Mouse (Mus musculus) frontal cortex, postnatal 36 days (tissue): ENCODE data around the gene Syt1.
A peak's percentile ranks its signal among the peaks of the same experiment; 100 is the strongest.

Experiments
- DNase-seq, 2 experiments: peaks; one replicate each; pipeline ENCODE4 v3.0.0; 2022; ENCODE audit warnings: low spot score in 2 of 2

Gene Syt1

DNA sequence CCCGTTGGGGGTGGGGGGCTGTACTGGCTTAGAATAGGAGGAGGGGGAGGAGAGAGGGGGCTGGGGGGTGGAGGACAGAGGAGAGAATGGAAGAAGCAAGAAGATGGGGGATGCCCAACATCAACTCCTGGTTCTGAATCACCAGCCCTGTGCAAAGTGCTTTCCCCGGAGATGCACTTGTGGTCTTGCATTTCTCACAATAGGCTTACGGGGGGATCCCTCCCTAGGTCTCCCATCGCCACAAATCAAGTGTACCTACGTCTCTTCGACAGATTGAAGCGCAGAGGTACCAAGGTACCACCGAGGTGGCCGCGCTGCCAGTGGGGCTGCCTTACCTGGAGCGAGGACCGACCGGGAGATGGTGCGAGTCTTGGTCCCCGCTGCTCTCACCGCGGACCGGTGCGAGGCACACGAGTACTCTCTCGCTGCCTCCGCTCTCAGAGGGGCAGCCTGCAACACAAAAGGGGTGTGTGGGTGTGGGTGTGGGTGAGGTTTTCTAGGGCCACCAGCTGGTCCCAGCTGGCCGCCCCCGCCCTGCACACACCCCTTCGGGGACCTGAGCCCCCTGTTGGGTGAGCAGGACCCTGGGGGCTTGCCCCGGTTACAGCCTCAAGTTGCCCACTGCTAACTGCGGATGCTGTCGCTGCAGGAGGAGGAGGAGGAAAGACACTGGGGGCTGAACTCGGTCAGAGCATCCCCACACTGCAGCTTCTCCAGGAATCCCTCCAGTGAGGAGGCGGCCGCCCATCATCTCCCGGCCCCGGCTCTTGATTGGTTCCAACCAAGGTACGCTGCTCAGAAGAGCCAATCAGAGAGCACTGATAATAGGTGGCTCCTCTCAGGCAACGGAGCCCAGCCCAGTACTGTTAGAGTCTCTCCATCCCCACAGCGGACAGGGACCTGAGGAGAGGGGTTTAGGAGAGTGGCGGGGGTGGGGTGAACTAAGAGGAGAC lies at the start of gene Syt1:
Syt1 (minus strand) TSS at position 742 of the 953 bp plus-strand sequence.
- peak; percentile 92 to 94 for DNase-seq

DNA sequence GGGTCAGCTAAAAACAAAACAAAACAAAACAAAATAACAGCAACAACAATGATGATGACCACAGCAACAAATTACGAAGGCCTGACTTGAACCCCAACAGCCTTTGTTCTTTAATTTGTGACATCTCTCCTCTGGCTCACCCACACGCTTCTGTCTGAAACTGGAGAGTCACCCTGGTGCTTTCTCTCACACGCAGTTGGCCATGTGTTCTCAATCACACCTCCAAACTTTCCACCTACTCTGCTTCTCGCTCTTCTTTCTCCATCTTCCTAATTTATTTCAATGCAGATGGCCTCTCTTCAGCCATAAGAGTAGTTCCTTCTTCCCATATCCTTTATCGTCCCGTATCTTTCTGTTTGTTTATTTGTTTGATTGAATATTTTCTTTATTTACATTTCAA lies 45.7 kb upstream of the Syt1 start:
- DNase-seq, result peak; percentile 12 to 67

DNA sequence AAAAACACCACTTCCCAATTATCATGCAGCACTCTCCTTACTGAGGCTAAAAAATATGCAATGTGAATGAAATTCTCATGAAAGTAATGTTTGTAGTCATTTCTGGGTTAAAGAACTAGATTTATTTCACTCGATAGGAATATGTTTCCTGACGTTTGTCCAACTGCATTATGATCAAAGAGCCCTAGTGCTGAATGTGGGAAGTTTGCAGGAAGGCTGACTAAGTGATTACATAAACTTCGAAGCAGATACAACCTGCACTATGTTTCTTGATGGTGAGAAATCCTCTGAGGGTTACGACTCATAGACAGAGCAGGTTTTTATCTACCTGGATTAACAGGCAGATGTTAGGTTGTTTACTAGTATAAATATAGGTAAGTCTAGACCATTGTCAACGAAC lies 36.8 kb upstream of the Syt1 start:
- DNase-seq, result peak in 1 of 2 experiments; percentile 24

DNA sequence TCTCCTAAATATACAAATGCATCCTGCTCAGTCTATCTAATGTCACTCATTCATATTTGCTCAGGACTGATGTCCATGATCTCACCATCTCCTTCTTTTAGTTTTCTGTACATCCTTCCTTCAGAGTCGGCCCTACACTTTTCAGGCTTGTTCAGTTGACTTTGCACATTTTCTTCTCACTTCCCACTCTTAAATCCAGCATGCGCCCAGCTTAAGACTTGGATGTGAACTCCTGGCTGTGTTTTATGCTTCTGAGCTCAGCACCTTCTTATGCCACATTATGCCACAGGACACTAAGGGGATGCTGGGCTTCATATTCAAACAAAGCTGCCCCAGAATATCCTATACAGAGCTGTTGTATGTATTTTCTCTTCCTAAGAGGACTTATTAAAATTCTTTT lies 36.2 kb upstream of the Syt1 start:
- DNase-seq, result peak in 1 of 2 experiments; percentile 24

DNA sequence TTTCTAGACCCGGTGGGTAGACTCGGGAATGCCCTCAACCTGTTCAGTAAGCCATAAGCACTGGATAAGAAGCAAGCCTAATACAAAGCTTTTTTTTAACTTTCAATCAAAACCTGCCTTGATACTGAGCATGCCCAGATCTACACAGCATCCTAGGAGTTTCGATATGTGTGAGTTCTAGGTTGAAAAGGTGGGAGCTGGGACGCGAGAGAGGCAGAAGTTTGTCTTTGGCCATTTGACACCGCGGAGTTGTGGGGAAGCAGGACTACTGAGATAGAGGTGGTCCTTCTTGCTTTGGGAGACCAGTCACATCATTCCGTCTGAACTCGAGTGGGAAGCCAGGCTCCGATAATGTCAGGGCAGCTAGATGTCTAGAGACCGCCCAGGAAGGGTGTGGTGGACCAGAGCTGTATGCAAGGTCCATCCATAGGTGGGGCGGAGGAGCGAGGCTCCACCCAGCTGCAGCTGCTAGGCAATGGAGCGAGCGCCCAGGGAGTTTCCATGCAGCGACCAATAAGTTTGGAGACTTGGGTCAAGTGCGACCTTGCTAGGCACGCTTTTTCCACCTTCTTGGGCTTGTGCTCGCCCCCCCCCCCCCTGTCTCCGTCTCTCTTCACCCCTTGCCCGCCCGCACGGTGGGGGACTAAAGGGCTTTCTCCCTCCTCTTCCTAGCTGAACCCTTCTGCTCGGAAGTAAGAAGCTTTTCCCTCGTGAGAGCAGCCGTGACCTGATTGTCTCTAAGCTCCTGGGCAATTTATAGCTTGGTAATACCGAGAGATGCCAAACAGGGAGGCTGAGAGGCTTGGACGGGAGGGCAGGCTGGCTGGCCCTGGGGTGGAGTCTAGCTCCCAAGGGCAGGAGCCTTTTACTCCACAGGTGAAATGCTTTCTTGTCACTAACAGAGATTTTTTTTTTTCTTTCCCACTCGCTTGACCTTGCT lies 714 bp upstream of the Syt1 start:
- peak; percentile 66 to 76 for DNase-seq

DNA sequence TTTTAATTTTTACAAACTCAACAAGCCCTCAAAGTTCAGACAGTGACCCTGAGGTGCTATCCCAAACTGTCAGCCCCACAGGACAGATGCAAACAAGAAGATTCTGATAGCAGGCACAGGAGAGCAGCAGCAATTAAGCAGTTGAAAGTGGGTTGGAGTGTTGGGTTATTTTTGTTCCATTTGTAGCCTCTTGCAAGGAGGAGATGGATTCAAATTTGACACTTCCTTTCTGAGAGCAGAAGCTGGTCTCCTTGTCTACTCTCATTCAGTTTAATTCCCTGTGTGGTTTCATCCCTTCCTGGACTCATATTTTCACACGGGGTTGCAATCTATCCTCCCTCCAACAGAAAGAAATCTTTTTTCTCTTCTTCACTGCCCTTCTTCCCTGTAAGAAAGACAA lies 951 bp downstream of the Syt1 start:
- DNase-seq, result no peak

DNA sequence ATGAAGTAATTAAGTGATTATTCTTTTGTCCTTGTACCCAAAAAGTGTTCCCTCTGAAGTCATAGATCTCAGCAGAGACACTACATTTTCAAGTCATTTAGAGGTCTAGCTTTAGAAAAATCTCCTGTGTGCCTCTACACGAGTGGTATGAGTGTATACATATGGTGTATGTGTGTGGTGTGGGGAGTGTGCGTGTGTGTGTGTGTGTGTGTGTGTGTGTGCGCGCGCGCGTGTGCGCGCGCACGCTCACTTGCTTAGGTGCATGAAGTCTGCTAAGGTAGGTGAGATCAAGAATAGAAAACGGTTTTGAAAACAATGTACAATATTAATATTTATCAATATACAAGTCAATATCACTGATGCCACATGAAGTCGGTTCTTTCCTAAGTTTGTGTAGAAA lies 2.3 kb downstream of the Syt1 start:
- DNase-seq, result no peak

DNA sequence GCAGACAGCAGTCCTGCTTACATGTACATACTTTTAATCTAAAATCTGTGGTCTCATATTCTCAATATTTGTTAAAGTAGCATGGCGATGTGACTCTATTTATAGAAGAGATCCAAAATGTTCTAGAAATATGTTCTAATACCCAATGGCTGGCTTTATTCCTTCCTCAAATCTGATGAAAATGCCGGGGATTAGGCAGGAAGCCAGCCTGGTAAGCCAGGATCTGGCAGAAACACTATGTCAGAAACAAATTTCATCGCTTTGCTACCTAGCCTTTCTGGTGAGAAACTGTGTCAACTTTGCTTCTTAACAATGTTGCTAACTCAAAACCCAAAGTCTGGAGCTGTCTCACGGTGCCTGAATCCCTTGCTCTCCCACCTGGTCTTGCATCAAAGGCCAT lies 7.3 kb downstream of the Syt1 start:
- no peak for DNase-seq

DNA sequence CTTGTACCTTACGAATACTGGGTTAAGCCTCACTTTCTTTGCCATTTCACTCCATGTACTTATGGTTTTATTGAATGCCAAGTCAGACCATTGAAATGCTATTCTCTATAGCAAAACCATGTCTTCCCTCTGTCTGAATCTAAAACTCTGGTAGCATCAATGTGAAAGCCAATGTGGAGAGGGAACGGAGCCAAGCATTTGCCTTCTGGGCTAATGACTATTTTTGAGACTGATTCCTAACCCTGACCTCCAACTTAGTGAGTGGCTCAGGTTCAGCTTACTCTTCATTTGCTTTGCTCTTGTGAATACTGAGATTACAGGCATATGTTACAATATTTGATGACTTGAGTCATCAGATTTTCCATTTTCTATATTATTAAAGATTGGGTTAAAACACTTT lies 23.5 kb downstream of the Syt1 start:
- DNase-seq, result no peak

DNA sequence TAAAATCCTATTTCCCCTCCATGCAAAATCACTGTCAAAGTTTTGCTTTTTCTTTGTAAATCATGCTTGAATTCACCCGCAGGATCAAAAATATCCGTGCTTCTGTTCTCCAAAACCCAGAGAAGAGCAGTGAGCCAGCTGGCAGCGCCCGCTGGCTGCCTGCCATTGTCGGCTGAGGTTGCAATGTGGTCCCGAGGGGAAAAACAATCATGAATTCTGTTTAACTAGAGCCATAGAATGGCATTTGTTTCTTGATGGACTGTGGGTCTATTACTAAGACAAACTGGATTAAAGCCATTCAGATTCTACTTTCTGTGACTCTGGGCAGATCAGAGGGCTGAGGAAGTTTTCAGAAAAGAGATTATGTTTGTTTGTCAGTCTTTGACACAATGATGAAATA lies 31.1 kb downstream of the Syt1 start:
- DNase-seq, result peak; percentile 73 to 84

DNA sequence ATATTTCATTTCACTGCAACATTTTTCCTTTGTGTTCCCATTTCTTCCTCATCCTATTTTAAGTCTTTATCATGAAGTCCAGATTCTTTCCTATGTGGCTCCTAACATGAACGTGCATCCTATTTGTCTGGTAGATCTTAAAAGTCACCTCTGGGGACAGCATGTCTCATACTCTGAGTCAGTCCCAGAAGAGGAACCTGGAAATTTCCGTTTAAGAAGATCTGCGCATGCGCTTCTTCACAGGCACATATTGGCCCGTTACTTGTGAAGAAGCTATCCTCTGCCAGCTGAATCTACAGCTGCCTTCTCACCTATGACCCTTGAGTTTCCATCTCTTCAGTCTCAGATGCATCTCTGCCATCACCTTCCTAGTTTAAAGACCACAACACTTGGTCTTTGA lies 55.8 kb downstream of the Syt1 start:
- no peak for DNase-seq

DNA sequence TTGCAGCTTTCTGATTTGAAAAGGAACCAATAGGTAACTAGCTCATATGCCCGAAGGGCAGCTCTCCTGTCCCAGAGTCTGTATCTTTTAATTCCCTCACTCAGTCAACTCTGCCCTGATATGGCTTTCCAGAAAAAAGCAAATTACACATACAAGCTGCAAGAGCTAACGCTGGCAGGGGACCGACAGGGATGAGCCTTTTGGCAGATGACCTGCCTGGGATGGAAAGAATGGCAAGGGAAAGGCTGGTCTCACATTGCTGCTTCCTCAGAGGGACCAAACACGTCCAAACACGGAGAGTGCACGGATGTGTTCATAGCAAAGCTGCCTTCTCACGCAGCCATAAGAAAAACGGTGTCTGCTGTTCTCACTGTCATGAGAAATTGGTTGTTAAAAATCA lies 58.6 kb downstream of the Syt1 start:
- DNase-seq, result no peak

DNA sequence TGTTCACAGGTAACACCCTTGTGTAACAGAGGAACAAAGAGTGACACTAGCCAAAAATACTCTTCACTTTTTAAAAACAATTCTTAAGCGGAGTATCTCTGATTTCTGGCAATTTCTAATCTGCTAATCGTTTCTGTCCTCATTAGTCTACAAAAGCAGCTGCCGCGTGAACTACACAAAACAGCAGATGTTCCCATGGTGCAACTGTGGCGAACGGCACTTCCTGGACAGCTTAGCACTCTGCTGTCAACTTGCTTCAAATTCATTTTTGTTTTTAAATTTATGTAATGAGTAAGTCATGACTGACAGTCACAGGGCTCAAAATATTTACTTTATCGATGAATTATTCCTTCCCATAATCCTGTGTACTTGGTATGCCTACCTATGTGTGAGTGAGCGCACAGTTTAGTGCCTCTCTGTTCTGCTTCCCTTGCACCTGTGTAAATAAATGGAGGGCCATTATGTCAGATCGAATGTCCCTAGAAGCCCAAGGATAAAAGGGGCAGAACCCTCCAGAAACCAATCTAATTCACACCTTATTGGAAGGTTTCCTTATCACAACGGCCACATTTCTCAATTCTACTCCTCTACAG lies 73.8 kb downstream of the Syt1 start:
- DNase-seq, result no peak

DNA sequence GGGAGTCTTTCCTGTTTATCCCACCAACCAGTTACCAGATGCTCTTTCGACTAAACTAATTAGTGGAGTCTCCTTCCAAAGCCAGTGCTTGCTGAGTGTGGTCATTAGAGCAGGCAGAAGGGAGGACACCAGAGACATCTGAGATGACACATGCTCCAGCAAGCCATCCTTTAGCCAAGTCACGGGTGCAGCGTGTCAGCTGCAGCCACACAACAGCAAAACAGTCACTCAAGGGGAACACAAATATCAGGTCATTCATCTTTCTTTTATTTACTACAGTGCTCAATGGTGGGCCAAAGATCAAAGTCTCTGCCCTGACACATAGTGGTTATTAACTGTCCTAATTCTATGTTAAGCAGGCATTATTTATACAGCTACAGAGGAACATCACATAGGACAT lies 80.5 kb downstream of the Syt1 start:
- no peak for DNase-seq

DNA sequence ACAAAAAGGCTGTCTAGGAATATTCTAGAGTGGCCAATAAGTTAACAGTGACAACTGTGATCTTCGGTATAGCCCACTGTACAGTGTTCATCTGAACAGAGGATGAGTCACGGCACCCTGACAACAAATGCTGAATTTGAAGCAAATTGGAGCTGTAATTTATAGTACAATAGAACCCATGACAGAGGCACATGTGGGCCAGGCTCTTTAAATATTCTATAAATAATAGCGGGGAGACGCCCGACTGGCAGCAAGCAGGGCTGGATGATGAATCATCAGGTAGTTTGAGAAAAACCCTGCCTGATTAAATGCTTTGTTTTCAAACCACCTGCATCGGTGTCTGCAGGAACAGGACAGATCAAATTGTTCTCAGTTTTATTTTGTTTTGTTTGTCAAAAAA lies 81.1 kb downstream of the Syt1 start:
- DNase-seq, result peak in 1 of 2 experiments; percentile 37

DNA sequence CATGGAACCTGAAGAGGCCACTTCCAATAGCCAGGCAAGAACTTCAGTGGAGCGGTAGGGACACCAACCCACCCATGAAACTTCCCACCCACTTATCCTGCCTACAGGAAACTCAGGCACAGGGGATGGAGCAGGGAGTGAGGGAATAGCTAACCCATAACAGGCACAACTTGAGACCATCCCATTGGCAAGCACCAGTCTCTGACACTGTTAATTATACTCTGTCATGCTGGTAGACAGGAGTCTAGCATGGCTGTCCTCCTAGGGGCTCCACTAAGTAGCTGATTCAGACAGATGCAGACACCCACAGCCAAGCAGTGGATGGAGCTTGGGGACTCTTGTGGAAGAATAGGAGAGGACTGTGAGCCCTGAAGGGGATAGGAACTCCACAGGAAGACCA lies 105.5 kb downstream of the Syt1 start:
- DNase-seq, result no peak

DNA sequence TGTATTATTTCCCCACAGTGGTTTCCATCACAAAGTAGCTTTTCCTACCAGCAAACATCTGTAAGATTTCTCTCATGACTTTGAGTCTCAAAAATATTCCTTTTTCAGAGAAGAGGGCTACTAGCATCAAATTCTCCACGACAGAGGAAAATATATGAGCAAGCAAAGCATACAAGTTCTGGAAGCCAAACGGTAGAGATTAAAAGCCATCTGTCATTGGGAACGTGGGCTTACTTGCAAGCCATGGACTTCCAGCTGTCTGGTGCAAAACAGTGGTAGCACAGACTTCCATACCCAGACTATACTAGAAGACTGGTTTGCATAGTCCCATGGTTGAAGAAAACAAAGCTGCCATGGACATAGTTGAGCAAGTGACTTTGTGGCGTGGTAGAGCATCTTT lies 106.4 kb downstream of the Syt1 start:
- no peak for DNase-seq

DNA sequence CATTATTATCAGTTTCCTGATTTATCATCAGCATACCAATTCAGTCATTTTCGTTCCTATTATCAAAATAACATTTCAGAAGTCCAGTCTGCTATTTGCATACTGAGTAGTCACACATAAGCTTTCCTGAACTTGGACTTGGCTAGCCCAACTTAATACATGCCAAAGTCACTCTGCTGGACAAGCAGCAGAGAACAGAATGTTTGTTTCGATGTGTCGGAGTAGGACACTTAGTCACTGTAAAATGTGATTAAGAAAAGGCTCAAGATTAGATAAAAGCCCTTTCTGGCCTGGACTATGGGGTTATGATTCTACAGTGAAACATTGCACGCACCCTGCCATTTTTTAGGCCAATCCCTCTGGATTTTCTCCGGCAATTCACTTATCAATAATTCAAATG lies 114.3 kb downstream of the Syt1 start:
- DNase-seq, result no peak

DNA sequence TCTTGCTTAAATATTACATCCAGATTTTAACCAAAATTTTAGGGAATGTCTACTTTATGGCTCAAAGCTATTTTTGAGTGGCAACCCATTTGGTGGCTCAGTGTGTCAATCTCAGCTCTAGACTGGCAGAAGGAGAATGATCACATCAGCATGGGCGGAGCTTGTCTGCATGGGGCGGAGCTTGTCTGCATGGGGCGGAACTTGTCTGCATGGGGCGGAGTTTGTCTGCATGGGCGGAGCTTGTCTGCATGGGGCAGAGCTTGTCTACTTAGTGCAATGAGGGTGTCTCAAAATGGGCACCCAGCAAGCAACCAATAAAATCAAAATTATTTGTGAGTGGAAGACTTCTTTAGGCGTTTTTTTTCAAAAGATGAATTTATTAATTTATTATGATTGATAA lies 117.5 kb downstream of the Syt1 start:
- no peak for DNase-seq

DNA sequence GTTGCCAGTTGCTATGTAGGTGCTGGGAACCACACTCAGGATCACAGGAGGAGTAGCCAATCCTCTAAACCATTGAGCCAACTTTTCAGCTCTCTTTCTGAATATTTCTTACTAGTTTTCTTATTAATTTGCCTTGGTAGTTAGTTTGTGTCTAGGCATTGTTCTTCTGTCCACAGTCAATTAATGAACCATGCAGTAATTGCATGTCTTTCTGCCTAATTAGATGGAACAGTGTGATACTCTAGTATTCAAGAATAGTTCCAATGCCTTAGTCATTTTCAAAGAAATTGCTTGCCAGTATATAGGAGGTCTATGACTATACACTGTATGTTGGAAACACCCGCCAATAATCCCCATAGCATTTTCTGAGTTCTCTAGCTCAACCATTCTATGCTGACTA lies 118.3 kb downstream of the Syt1 start:
- no peak for DNase-seq

DNA sequence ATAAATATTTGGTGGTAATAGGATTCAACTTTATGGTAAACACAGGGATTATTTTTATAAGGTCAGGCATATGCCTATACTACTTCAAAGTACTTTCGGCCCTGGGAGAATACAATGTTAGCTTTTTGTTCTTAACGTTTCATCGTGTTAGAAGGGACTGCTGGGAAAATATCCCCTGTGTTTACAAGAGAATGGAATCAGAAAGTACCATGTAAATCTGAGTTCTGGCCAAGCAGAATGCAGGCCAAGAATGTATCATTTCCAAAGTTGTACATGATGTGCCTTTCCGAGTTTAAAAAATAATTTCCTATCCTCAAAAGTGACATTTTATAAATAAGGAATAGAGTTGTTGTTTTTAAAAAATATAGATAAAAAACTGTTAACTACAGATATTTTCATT lies 121.7 kb downstream of the Syt1 start:
- DNase-seq, result no peak

DNA sequence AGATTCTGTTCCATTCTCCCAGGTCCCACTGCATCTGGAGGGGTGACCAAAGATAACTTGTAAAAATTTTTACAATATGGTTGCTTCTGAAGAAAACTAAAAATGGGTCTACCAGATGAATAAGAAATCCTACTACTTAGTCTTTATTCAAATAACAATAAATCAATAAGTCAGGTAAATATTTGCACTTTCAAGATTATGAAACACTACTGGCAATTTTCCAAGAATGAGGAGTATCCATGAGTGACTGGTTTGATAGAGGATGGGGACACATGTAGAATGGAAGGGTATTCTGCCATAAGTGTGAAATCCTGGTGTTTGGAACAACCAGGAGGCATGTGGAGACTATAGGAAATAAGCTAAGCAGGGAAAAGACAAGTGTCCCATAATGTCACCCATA lies 124.0 kb downstream of the Syt1 start:
- no peak for DNase-seq
